Mouse (Mus musculus) olfactory bulb, adult 2 months (tissue): ENCODE data around the gene Gpr19.

Experiments used
- CTCF ChIP-seq: fragments of 200-500 bp; IDR thresholded peaks from 2 replicates; pipeline ENCODE4 v1.5.1; 2012; ENCODE audit warnings: low read depth, mild to moderate bottlenecking, low read length, moderate library complexity; ENCODE audit not compliant: insufficient read depth
- POLR2A ChIP-seq: fragments of 200-500 bp; IDR thresholded peaks from 2 replicates; pipeline ENCODE4 v1.6.1; 2012; ENCODE audit warnings: mild to moderate bottlenecking, low read depth, low read length, moderate library complexity; ENCODE audit not compliant: insufficient read depth

DNA sequence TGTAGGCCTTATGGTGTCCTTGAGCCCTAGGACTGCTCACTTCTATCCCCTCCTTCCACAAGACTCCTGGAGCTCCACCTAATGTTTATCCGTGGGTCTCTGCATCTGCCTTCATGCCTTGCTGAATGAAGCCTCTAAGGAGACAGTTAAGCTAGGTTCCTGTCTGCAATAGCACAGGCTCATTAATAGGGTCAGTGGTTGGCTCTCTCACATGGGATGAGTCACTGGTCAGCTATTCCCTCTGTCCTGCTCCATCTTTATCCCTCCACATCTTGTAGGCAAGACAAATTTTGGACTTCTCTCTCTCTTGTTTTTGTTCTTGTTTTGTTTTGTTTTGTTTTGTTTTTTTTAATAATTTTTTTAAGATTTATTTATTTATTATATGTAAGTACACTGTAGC is 7.4 kb upstream of the Gpr19 start:
- TF ChIP-seq CTCF (no peak), POLR2A (no peak)
